Comparison of ENCODE assay signal across 17 mouse cellular contexts in the genomic region with DNA sequence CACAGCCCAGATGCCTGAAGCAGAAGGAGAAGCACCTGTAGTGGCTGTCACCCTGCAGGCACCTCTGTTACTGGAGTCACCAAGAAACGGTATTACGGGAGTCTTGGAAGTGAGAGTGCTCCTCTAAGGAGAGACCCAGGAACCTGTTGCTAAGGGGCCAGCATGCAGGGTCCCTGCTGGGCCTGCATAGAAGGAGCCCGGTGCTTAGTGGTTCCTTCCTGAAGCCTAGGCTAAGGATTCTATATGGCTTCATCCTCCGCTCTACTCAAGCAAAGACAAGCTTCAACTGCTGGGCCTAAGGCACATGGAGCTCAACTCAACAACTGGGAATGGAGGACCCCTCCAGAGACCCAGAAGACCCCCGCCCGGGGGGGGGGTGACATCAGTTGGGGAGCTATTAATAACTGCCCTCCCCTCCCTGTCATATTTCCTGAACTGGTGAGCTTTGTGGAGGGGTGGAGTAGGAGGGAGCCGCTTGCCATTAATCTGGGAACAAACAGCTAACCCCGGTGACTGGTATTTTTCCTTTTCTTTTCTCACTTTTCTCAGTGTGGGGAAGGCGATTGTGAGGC. TPM values are rescaled to one million over a fixed set of nuclear protein-coding genes. Genes with fewer than 3 reads are reported as not detected.
A peak's percentile ranks its signal among the peaks of the same experiment; 100 is the strongest.
DNase-seq lines count a peak whose midpoint lies in the region; ATAC-seq and TF ChIP-seq lines count a peak whose summit lies in the region.
"Had no signal": no experiment of that assay in that cellular context is flagged by ENCODE, and none has a peak within 500 bp of the region (broad histone marks: within the 10 kb centered on the region; RNA-seq: fewer than 3 reads in every experiment).

No protein-coding gene starts in this region.

- TF ChIP-seq POLR2A in limb, embryonic 14.5 days (IDR thresholded peaks at IDR 0.05; ENCODE audit: borderline replicate concordance, extremely low read depth, insufficient read depth, insufficient read length) = no peak

- peak; percentile 9; the same call in 1 of the 2 replicates for ATAC-seq in forebrain, embryonic 13.5 days
- no peak for ATAC-seq in limb, embryonic 14.5 days (ENCODE audit: low FRiP score, low read depth)
- no peak for ATAC-seq in neural tube, embryonic 15.5 days (ENCODE audit: low FRiP score)
- no peak for ATAC-seq in megakaryocyte, adult 5-6 weeks (ENCODE audit: poor library complexity, severe bottlenecking)

- H3K9ac ChIP-seq in forebrain, embryonic 13.5 days = peak overlapping the region; percentile 21; the same call in 1 of the 2 replicates
- H3K9ac ChIP-seq in limb, embryonic 14.5 days (ENCODE audit: low read depth, low read length, severe bottlenecking) = no peak overlapping the region
- no peak overlapping the region for H3K9ac ChIP-seq in neural tube, embryonic 15.5 days (replicated peaks)
- H3K9ac ChIP-seq: embryonic facial prominence, embryonic 15.5 days; liver, embryonic 14.5 days had no signal

- no peak overlapping the region; the same call in 1 of the 2 replicates for H3K4me3 ChIP-seq in forebrain, embryonic 13.5 days
- 0 out of 2 replicates have a peak overlapping the region, but pooled peaks have one; percentile 9 for H3K4me3 ChIP-seq in limb, embryonic 14.5 days (replicated peaks; ENCODE audit: low read length)
- H3K4me3 ChIP-seq in neural tube, embryonic 15.5 days (replicated peaks) = peak overlapping the region; percentile 32; the same call in 1 of the 2 replicates

- H3K27ac ChIP-seq in forebrain, embryonic 13.5 days = peak overlapping the region; percentile 95
- H3K27ac ChIP-seq in limb, embryonic 14.5 days (replicated peaks; ENCODE audit: low read depth, low read length) = no peak overlapping the region
- H3K27ac ChIP-seq in neural tube, embryonic 15.5 days (replicated peaks) = peak overlapping the region; percentile 75
- H3K27ac ChIP-seq: embryonic facial prominence, embryonic 15.5 days; liver, embryonic 14.5 days had no signal

- H3K4me2 ChIP-seq in forebrain, embryonic 13.5 days = peak overlapping the region; percentile 77
- no peak overlapping the region for H3K4me2 ChIP-seq in limb, embryonic 14.5 days (replicated peaks; ENCODE audit: low read depth, low read length, severe bottlenecking)
- no peak overlapping the region for H3K4me2 ChIP-seq in neural tube, embryonic 15.5 days

- 3% methylated on average over 9 of the region's 9 CpGs for WGBS in forebrain, embryonic 13.5 days
- 7% methylated on average over 9 of the region's 9 CpGs for WGBS in limb, embryonic 14.5 days
- WGBS in neural tube, embryonic 15.5 days = 8% methylated on average over 9 of the region's 9 CpGs

- H3K36me3 ChIP-seq in forebrain, embryonic 13.5 days (ENCODE audit: poor library complexity, severe bottlenecking) = peaks cover 10% of the 10 kb centered on the region
- H3K36me3 ChIP-seq in limb, embryonic 14.5 days (ENCODE audit: control insufficient read depth, insufficient read depth, low read length) = no peaks in the 10 kb centered on the region
- no peaks in the 10 kb centered on the region for H3K36me3 ChIP-seq in neural tube, embryonic 15.5 days
- H3K36me3 ChIP-seq: embryonic facial prominence, embryonic 15.5 days had no signal

- intact Hi-C loops in left cerebral cortex, postnatal 4 days (cut with DNase I) = no loop called here

- H3K9me3 ChIP-seq in forebrain, embryonic 13.5 days (replicated peaks) = no peaks in the 10 kb centered on the region
- H3K9me3 ChIP-seq in limb, embryonic 14.5 days (ENCODE audit: control insufficient read depth, low read length) = no peaks in the 10 kb centered on the region
- H3K9me3 ChIP-seq in neural tube, embryonic 15.5 days (replicated peaks) = no peaks in the 10 kb centered on the region
- H3K9me3 ChIP-seq: embryonic facial prominence, embryonic 15.5 days; megakaryocyte, embryonic 14.5 days had no signal

- peaks cover 23% of the 10 kb centered on the region; the same call in 1 of the 2 replicates for H3K27me3 ChIP-seq in forebrain, embryonic 13.5 days
- peaks cover 93% of the 10 kb centered on the region for H3K27me3 ChIP-seq in limb, embryonic 14.5 days (ENCODE audit: control insufficient read depth, insufficient read depth, low read length)
- H3K27me3 ChIP-seq in neural tube, embryonic 15.5 days (replicated peaks) = peaks cover 93% of the 10 kb centered on the region

- peak; percentile 19 for DNase-seq in left cerebral cortex, postnatal 4 days
- no peak for DNase-seq in left cerebral cortex, adult 9 months (ENCODE audit: low spot score in 2 of 2)
- DNase-seq in limb, embryonic 14.5 days (ENCODE audit: low spot score) = no peak
- DNase-seq in gastrocnemius, adult 18-20 months (ENCODE audit: low spot score) = no peak
- DNase-seq in urinary bladder, postnatal 4 days (ENCODE audit: low spot score in 2 of 2) = no peak
- DNase-seq: adrenal gland, postnatal 14 days; kidney, adult 9 months; spleen, adult 18-20 months had no signal

- H3K4me1 ChIP-seq in forebrain, embryonic 13.5 days = peaks cover 77% of the 10 kb centered on the region
- H3K4me1 ChIP-seq in limb, embryonic 14.5 days (ENCODE audit: control insufficient read depth, insufficient read depth, low read length) = peaks cover 16% of the 10 kb centered on the region; the same call in 1 of the 2 replicates
- peaks cover 34% of the 10 kb centered on the region for H3K4me1 ChIP-seq in neural tube, embryonic 15.5 days
- H3K4me1 ChIP-seq: megakaryocyte, embryonic 14.5 days had no signal

RNA-seq across cellular contexts. Expression of gene Sox1, which starts 34.6 kb away (rescaled TPM):
- 10 to 100 TPM; 15.0 to 20.7 TPM for total RNA-seq in left cerebral cortex, postnatal 4 days (2021)
- 7.7 and 8.8 TPM in 2 replicates for polyA plus RNA-seq in forebrain, embryonic 13.5 days (2015; fragmentation: Nextera tagmentation; extraction: Ambion mirVana)
- polyA plus RNA-seq in limb, embryonic 14.5 days (2012; rRNA removed) = 0.05 and 0.13 TPM in 2 replicates
- polyA plus RNA-seq in limb, embryonic 14.5 days (2014; fragmentation: Nextera tagmentation; extraction: Ambion mirVana) = not detected in 2 replicates
- 0.40 and 0.91 TPM in 2 replicates for polyA plus RNA-seq in neural tube, embryonic 15.5 days (2015; fragmentation: Nextera tagmentation; extraction: Ambion mirVana)
- not detected for total RNA-seq in gastrocnemius, adult 18-20 months (2021)
- total RNA-seq in megakaryocyte, adult 5-6 weeks (2015) = not detected in 2 replicates
- not detected in 2 replicates for total RNA-seq in megakaryocyte, adult 5-6 weeks (2017)
- total RNA-seq: adrenal gland, postnatal 14 days; gastrocnemius, adult 8-10 months; heart, postnatal 14 days had no signal
- polyA plus RNA-seq: liver, embryonic 14.5 days; thymus, postnatal 0 days had no signal

Comparison
In these comparisons a context has a peak if more than half of its experiments do, and no peak if none do; other contexts are left out.
1. RNA of gene Sox1, which starts 34.6 kb away (total RNA-seq): 15.0 to 20.7 TPM in left cerebral cortex, postnatal 4 days; not detected in gastrocnemius, adult 18-20 months and not detected in megakaryocyte, adult 5-6 weeks; every median in the first group is over 10 times any median in the second.